Mouse (Mus musculus) forebrain, embryonic 14.5 days (tissue): ENCODE results near the gene Tmem232. TPM values are rescaled to one million over a fixed set of nuclear protein-coding genes. Genes with fewer than 3 reads are reported as not detected.
A peak's percentile ranks its signal among the peaks of the same experiment; 100 is the strongest.
"Not testable (repeated sequence)": the region's sequence is repeated elsewhere in the genome, so short reads cannot be mapped to it uniquely, and the experiment has no call there.

Experiments used
- ATAC-seq: fragments of 200-750 bp; cut with Nextera tagmentation; 2 replicates; pipeline ENCODE4 v1.8.0; 2017; ENCODE audit warnings: mild to moderate bottlenecking, moderate library complexity
- DNase-seq: peaks from one replicate; pipeline ENCODE4 v3.0.0-alpha.2; 2015; ENCODE audit warnings: low spot score
- H3K27ac ChIP-seq: fragments of 300-500 bp; sonication (generic); 2 replicates; pipeline ENCODE4 v1.5.1; 2014; ENCODE audit warnings: low read depth, mild to moderate bottlenecking, control low read depth, low read length, moderate library complexity
- H3K27me3 ChIP-seq: fragments of 300-500 bp; sonication (generic); replicated peaks from 2 replicates; pipeline ENCODE4 v1.6.1; 2014; ENCODE audit warnings: low read length, control low read depth, mixed read lengths; ENCODE audit not compliant: control insufficient read depth, insufficient read depth
- H3K36me3 ChIP-seq: fragments of 300-500 bp; sonication (generic); 2 replicates; pipeline ENCODE4 v1.6.1; 2014; ENCODE audit warnings: low read length, control low read depth; ENCODE audit not compliant: control insufficient read depth, insufficient read depth
- H3K4me1 ChIP-seq: fragments of 300-500 bp; sonication (generic); 2 replicates; pipeline ENCODE4 v1.6.1; 2014; ENCODE audit warnings: antibody characterized with exemption, low read length, control low read depth; ENCODE audit not compliant: control insufficient read depth, insufficient read depth
- H3K4me2 ChIP-seq: fragments of 300-500 bp; sonication (generic); 2 replicates; pipeline ENCODE4 v1.6.1; 2014; ENCODE audit warnings: mild to moderate bottlenecking, control low read depth, low read length
- H3K4me3 ChIP-seq: fragments of 300-500 bp; sonication (generic); 2 replicates; pipeline ENCODE4 v1.5.1; 2014; ENCODE audit warnings: low read depth, low read length, control low read depth
- H3K9ac ChIP-seq: fragments of 300-500 bp; sonication (generic); 2 replicates; pipeline ENCODE4 v1.6.1; 2014; ENCODE audit warnings: mild to moderate bottlenecking, low read length, control low read depth, moderate library complexity
- H3K9me3 ChIP-seq: fragments of 300-500 bp; sonication (generic); replicated peaks from 2 replicates; pipeline ENCODE4 v1.6.1; 2016; ENCODE audit warnings: low read length, control low read depth, mixed read lengths; ENCODE audit not compliant: control insufficient read depth
- WGBS: fragments of 180-500 bp; shearing (Covaris S2); extraction: QIAGEN DNeasy Blood & Tissue Kit; methylation state at CpG from one replicate; pipeline ENCODE4 v1.1.7; 2014; 5-methylcytosine and 5-hydroxymethylcytosine counted together
- polyA plus RNA-seq: library from polyadenylated mRNA; unstranded; fragments of >200 nt; fragmentation: Nextera tagmentation; extraction: Ambion mirVana; gene quantifications from 2 replicates; pipeline ENCODE4 v1.2.1, GENCODE M21; 2014

Tmem232 gene
- polyA plus RNA-seq, 1 experiment from 2014 or later = 0.30 TPM

DNA sequence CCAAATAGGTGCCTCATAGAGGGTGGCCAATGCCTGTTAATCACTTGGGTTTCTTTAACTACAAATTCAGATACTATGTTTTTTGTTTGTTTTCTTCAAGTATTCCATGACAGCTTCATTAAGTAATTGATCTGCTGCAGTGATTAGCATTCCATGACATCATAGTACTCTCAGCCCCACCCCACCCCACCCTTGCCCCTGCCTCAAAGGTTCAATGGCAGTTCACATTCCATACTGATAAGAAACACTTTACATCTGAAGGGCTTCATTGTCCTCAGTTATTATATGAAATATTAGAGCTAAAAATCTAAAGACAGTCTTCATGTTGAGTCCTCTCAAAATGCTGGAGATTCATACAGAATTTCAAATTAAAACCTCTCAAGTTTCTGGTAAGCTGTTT, 89.8 kb downstream of the Tmem232 start:
- Histone ChIP-seq H3K4me2 (no peak overlapping the region), H3K27ac (no peak overlapping the region), H3K9me3 (no peaks in the 10 kb centered on the region), H3K9ac (no peak overlapping the region), H3K27me3 (no peaks in the 10 kb centered on the region), H3K36me3 (no peaks in the 10 kb centered on the region), H3K4me1 (no peaks in the 10 kb centered on the region), H3K4me3 (no peak overlapping the region)
- DNase-seq (no peak), ATAC-seq (no peak)

DNA sequence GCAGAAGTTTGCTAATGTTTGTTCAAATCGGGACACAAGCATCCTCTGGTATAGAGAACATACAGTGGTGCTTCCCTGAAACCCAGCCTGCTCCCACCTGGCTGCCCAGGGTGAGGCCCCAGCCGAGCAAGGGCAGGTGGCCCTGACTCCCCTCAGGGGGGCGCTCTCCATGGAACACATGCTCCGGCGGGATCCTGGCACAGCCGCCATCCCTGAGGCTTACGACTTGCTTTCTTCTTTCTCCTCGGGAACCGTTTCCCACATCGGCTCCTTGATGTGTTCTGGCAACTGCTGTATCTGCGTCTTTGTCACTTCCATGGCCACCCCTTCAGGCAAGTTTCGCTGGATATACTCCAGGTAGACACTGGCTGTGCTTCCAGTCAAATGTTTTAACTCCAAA, 102.7 kb downstream of the Tmem232 start:
- not testable (repeated sequence) for H3K27me3 ChIP-seq, ATAC-seq
- 95% methylated on average over 12 of the region's 12 CpGs for WGBS

DNA sequence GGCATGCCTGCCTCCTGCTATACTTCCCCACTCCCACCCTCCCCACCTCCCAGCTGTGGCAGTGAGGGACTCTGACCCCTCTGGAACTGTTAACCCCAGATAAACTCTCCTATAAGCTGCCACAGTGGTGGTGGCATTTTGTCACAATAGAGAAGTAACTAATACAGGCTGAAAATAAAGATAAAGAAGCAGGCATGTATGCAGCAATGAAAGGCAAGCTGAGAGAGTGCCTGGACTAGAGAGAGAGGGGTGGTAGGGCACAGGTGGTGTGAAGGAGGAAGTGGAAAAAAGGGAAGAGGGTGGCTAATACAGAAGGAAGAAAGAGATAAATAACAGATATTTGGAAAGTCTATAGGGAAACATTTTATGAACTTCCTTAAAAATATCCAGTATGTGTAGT, 121.5 kb downstream of the Tmem232 start:
- H3K27me3 ChIP-seq = no peaks in the 10 kb centered on the region
- H3K9me3 ChIP-seq = no peaks in the 10 kb centered on the region
- no peak overlapping the region for H3K27ac ChIP-seq
- H3K9ac ChIP-seq = no peak overlapping the region
- no peaks in the 10 kb centered on the region for H3K36me3 ChIP-seq
- no peak for ATAC-seq
- H3K4me2 ChIP-seq = no peak overlapping the region
- H3K4me1 ChIP-seq = no peaks in the 10 kb centered on the region
- DNase-seq = no peak
- no peak overlapping the region for H3K4me3 ChIP-seq

More for the DNA sequence above, 102.7 kb downstream of the Tmem232 start:
- H3K4me1 ChIP-seq, H3K27ac ChIP-seq, DNase-seq, H3K4me2 ChIP-seq, H3K4me3 ChIP-seq, H3K9ac ChIP-seq, H3K36me3 ChIP-seq, H3K9me3 ChIP-seq: not testable (repeated sequence)

DNA sequence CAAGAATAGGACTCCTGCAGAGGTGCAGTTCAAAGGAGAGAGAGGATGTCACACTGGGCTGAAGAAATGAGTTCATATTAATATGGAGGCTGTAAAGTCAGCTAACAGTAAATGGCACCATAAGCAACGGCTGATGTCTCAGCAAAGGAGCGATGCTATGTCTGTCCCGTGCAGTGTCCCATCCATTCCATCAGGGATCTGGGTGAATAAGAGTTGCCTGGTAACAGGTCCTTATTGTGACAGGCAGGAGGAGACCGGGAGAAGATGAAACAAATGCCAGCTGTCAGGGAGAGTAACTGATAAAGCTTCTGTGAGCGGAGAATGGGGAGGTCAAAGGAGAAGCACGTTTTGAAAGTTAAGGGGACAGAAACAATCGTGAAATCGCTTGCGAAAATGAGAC, 135.3 kb downstream of the Tmem232 start:
- no peak overlapping the region for H3K27ac ChIP-seq
- H3K36me3 ChIP-seq = no peaks in the 10 kb centered on the region
- H3K4me3 ChIP-seq = no peak overlapping the region
- no peaks in the 10 kb centered on the region for H3K27me3 ChIP-seq
- H3K4me1 ChIP-seq = no peaks in the 10 kb centered on the region
- ATAC-seq (0 out of 2 replicates have a peak, but pooled peaks have one; percentile 34), DNase-seq (peak; percentile 28)
- 63% methylated on average over 9 of the region's 9 CpGs for WGBS
- no peak overlapping the region for H3K9ac ChIP-seq
- no peaks in the 10 kb centered on the region for H3K9me3 ChIP-seq
- H3K4me2 ChIP-seq = no peak overlapping the region

DNA sequence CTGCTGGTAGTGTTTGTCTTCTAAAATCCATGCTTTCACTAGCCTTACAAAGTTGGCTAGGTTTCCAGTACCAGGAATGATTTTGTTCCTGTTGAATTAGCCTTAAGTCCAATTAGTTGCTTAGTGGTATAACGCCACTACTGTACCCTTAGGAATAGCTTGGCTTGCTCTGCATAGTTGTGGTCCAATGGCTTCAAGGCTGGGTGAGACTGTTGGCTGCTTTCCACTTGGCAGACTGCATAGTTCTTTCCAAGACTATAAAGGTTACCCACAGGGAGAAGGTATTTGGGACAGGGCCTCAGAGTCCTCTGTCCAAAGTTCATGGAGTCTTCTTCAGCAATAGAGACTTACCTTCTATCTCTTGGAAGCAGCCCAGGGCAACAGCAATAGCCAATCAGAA, 139.7 kb downstream of the Tmem232 start:
- Histone ChIP-seq H3K36me3 (no peaks in the 10 kb centered on the region), H3K27ac (no peak overlapping the region), H3K4me2 (no peak overlapping the region), H3K9ac (no peak overlapping the region), H3K9me3 (no peaks in the 10 kb centered on the region), H3K4me1 (no peaks in the 10 kb centered on the region), H3K27me3 (no peaks in the 10 kb centered on the region), H3K4me3 (no peak overlapping the region)
- 63% methylated on average over 1 of the region's 1 CpGs for WGBS
- DNase-seq (peak; percentile 39), ATAC-seq (no peak)

DNA sequence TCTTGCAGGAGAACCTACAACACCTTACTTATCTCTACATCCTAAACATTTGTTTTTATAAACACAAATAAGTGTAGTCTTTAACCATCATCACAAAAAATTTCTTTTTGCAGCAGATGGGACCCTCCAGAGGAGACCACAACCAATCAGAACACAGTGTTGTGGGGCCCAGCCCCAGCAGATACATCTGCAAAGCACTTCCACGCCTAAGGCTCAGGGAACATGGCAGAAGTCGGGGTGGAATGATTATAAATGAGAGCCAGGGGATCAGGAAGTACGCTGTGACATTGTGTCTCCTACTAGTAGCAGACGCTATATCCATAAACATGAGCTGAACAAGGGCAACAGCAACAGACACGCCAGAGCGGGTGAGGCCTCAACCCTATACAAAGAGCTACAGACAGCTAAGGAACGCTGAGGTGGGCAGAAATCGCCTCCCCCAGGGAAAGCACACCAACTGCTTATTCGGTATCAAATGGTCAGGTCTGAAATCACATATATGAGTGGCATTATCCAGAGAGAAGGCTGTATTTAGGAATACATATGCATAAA, 156.1 kb downstream of the Tmem232 start:
- H3K27me3 ChIP-seq = no peaks in the 10 kb centered on the region
- no peaks in the 10 kb centered on the region for H3K4me1 ChIP-seq
- no peak overlapping the region for H3K4me2 ChIP-seq
- 82% methylated on average over 9 of the region's 9 CpGs for WGBS
- no peak overlapping the region for H3K9ac ChIP-seq
- H3K27ac ChIP-seq = no peak overlapping the region
- no peak overlapping the region for H3K4me3 ChIP-seq
- DNase-seq (no peak), ATAC-seq (no peak)
- H3K36me3 ChIP-seq = no peaks in the 10 kb centered on the region
- H3K9me3 ChIP-seq = no peaks in the 10 kb centered on the region

DNA sequence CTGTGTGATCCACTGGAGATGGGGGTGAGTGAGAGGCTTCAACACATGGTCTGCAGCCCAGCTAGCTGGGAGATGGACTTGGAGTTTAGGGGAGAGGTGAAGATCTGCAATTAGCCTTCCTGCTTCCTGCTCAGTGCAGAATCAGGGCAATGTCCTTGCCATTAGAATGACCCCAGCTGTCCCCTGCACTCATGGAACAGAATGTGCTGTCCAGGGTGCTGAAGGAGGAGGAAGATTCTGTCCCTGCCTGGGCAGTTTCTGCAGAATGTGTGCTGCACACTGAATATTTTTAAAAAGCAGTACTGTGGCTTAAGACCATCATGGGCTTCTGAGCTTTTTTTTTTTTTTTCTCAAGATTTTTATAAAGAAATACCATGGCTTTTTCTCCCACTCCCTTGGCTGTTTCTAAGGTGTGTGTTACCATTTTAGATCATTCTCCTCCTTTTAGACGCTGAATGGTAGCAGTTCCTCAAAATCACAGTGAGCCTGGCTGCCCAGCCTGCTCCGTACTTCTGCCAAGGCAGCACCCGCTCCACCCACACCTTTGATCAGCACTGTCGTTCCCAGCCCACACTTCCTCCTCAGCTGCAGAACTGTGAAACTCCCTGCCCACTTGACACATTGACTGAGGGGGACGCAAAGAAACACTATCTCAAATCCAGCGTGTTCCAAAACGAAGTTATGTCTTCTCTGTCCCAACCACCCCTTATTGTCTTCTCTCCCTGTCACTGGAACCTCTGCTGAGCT, 170.4 kb downstream of the Tmem232 start:
- Histone ChIP-seq H3K27me3 (no peaks in the 10 kb centered on the region), H3K9me3 (no peaks in the 10 kb centered on the region), H3K27ac (no peak overlapping the region), H3K36me3 (no peaks in the 10 kb centered on the region), H3K4me3 (no peak overlapping the region), H3K4me1 (no peaks in the 10 kb centered on the region), H3K4me2 (no peak overlapping the region), H3K9ac (no peak overlapping the region)
- DNase-seq = peak; percentile 17
- no peak for ATAC-seq
- 53% methylated on average over 7 of the region's 7 CpGs for WGBS

DNA sequence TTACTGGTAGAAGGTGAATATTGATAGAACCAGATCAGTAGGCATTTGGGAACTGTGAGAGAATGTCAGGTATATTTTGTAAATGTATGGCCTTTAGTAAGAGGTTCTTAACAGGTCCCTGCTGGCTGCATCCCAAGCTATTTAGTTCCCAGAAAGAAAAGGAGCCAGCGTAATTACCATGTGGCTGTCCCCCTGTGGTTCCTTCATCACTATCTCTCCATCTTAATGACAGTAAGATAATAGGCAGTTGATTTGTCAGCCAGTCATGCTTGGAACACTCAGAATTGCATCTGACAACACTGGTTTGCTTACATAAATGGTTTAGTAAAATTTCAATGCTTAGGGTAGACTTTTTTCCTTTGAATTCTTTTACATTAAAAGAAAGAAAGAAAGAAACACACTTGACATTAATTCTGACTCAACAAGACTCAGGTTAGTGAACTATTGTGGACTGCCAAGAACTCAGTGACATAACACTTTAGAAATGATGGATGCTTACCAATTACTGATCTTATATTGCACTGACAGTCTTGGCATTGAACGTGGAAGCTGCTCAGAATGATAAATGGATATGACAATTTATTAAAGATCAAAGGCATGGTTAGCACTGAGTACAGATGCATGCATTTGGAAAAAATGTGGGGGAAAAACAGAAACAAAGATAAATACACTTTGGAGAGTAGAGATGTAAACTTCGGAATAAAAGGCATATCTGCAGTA, 174.9 kb downstream of the Tmem232 start:
- no peak overlapping the region for H3K4me3 ChIP-seq
- ATAC-seq (no peak), DNase-seq (peak; percentile 35)
- H3K9me3 ChIP-seq = no peaks in the 10 kb centered on the region
- H3K4me2 ChIP-seq = no peak overlapping the region
- WGBS = 56% methylated on average over 3 of the region's 3 CpGs
- H3K27ac ChIP-seq = no peak overlapping the region
- no peaks in the 10 kb centered on the region for H3K36me3 ChIP-seq
- no peaks in the 10 kb centered on the region for H3K4me1 ChIP-seq
- H3K9ac ChIP-seq = no peak overlapping the region
- H3K27me3 ChIP-seq = no peaks in the 10 kb centered on the region

DNA sequence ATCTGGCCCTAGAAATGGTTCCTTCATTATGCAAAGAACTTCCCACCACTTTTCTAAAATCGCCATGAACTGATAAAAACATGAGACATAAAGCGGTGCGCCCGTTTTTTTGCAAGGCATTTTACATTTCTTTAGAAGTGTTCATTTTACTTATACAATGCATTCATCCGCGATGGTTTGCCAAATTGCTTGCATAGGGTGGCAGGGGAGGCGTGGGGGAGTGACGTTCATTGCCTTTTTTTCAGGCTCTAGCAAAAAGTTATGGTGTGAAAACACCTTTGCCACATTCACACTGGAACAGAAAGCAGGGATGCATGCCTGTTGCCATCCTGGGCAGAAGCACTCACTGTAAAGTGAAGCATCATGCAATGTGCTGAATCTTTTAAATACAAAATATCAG, 188.7 kb downstream of the Tmem232 start:
- H3K9me3 ChIP-seq = no peaks in the 10 kb centered on the region
- H3K9ac ChIP-seq = no peak overlapping the region
- H3K4me3 ChIP-seq = no peak overlapping the region
- ATAC-seq (no peak), DNase-seq (no peak)
- no peaks in the 10 kb centered on the region for H3K4me1 ChIP-seq
- H3K27me3 ChIP-seq = no peaks in the 10 kb centered on the region
- H3K4me2 ChIP-seq = no peak overlapping the region
- H3K36me3 ChIP-seq = no peaks in the 10 kb centered on the region
- H3K27ac ChIP-seq = no peak overlapping the region
- 80% methylated on average over 8 of the region's 8 CpGs for WGBS
